Mouse (Mus musculus): ENCODE measurements around the gene Rplp2. TPM values are rescaled to one million over a fixed set of nuclear protein-coding genes. Genes with fewer than 3 reads are reported as not detected.

Gene Rplp2
- polyA plus RNA-seq, 1 experiment from 2014 or later, result 809 TPM

GRCm38 (mm10) chr7:141497600-141497999 is 50.4 kb downstream of the Rplp2 start:
- no peaks in the 10 kb centered on the region for H3K27me3 ChIP-seq
- no peak overlapping the region for H3K9ac ChIP-seq
- no peak overlapping the region for H3K4me2 ChIP-seq
- H3K4me1 ChIP-seq (replicated peaks), result no peaks in the 10 kb centered on the region
- WGBS, result 100% methylated on average over 3 of the region's 3 CpGs
- no peak overlapping the region for H3K27ac ChIP-seq
- H3K9me3 ChIP-seq, result no peaks in the 10 kb centered on the region
- no peak overlapping the region for H3K4me3 ChIP-seq
- no peak for ATAC-seq (ENCODE audit: low FRiP score)
- H3K36me3 ChIP-seq, result peaks cover 81% of the 10 kb centered on the region

Other genes with a start within 250 kb of the Rplp2 start
- gene Lmntd2, start 233.3 kb upstream of the Rplp2 start, polyA plus RNA-seq (2015; fragmentation: Nextera tagmentation; extraction: Ambion mirVana), result 1.2 and 1.8 TPM in 2 replicates
- 27.4 and 32.9 TPM in 2 replicates for gene Rassf7, start 231.5 kb upstream of the Rplp2 start, polyA plus RNA-seq (2015; fragmentation: Nextera tagmentation; extraction: Ambion mirVana)
- 77.1 and 78.9 TPM in 2 replicates for gene Phrf1, start 218.6 kb upstream of the Rplp2 start, polyA plus RNA-seq (2015; fragmentation: Nextera tagmentation; extraction: Ambion mirVana)
- gene Irf7, start 180.9 kb upstream of the Rplp2 start, polyA plus RNA-seq (2015; fragmentation: Nextera tagmentation; extraction: Ambion mirVana), result 1.2 and 1.3 TPM in 2 replicates
- not detected in 2 replicates for gene Cdhr5, start 170.6 kb upstream of the Rplp2 start, polyA plus RNA-seq (2015; fragmentation: Nextera tagmentation; extraction: Ambion mirVana)
- 1.5 and 3.2 TPM in 2 replicates for gene Sct, start 168.2 kb upstream of the Rplp2 start, polyA plus RNA-seq (2015; fragmentation: Nextera tagmentation; extraction: Ambion mirVana)
- 0.68 and 0.70 TPM in 2 replicates for gene Drd4, start 155.4 kb upstream of the Rplp2 start, polyA plus RNA-seq (2015; fragmentation: Nextera tagmentation; extraction: Ambion mirVana)
- gene Deaf1, start 119.7 kb upstream of the Rplp2 start, polyA plus RNA-seq (2015; fragmentation: Nextera tagmentation; extraction: Ambion mirVana), result 138 and 157 TPM in 2 replicates
- gene Tmem80, start 119.6 kb upstream of the Rplp2 start, polyA plus RNA-seq (2015; fragmentation: Nextera tagmentation; extraction: Ambion mirVana), result 67.7 and 74.7 TPM in 2 replicates
- gene Eps8l2, start 108.5 kb upstream of the Rplp2 start, polyA plus RNA-seq (2015; fragmentation: Nextera tagmentation; extraction: Ambion mirVana), result 0.65 and 1.4 TPM in 2 replicates
- gene Taldo1, start 55.2 kb upstream of the Rplp2 start, polyA plus RNA-seq (2015; fragmentation: Nextera tagmentation; extraction: Ambion mirVana), result 333 and 346 TPM in 2 replicates
- 57.4 and 58.5 TPM in 2 replicates for gene Gatd1, start 33.2 kb upstream of the Rplp2 start, polyA plus RNA-seq (2015; fragmentation: Nextera tagmentation; extraction: Ambion mirVana)
- 68.3 and 73.4 TPM in 2 replicates for gene Cend1, start 17.9 kb upstream of the Rplp2 start, polyA plus RNA-seq (2015; fragmentation: Nextera tagmentation; extraction: Ambion mirVana)
- 71.3 and 76.3 TPM in 2 replicates for gene Slc25a22, start 9.5 kb upstream of the Rplp2 start, polyA plus RNA-seq (2015; fragmentation: Nextera tagmentation; extraction: Ambion mirVana)
- gene Pidd1, start 3.3 kb upstream of the Rplp2 start, polyA plus RNA-seq (2015; fragmentation: Nextera tagmentation; extraction: Ambion mirVana), result 4.9 and 5.7 TPM in 2 replicates
- gene Pnpla2, start 7.8 kb downstream of the Rplp2 start, polyA plus RNA-seq (2015; fragmentation: Nextera tagmentation; extraction: Ambion mirVana), result 18.7 TPM in 2 replicates
- gene Cracr2b, start 13.7 kb downstream of the Rplp2 start, polyA plus RNA-seq (2015; fragmentation: Nextera tagmentation; extraction: Ambion mirVana), result 6.9 and 7.2 TPM in 2 replicates
- gene Cd151, start 20.0 kb downstream of the Rplp2 start, polyA plus RNA-seq (2015; fragmentation: Nextera tagmentation; extraction: Ambion mirVana), result 18.4 and 19.3 TPM in 2 replicates
- gene Polr2l, start 27.8 kb downstream of the Rplp2 start, polyA plus RNA-seq (2015; fragmentation: Nextera tagmentation; extraction: Ambion mirVana), result 86.5 and 88.1 TPM in 2 replicates
- gene Tspan4, start 27.9 kb downstream of the Rplp2 start, polyA plus RNA-seq (2015; fragmentation: Nextera tagmentation; extraction: Ambion mirVana), result 34.1 and 35.5 TPM in 2 replicates
- gene Chid1, start 92.5 kb downstream of the Rplp2 start, polyA plus RNA-seq (2015; fragmentation: Nextera tagmentation; extraction: Ambion mirVana), result 36.6 and 45.5 TPM in 2 replicates
- 105 and 111 TPM in 2 replicates for gene Ap2a2, start 114.8 kb downstream of the Rplp2 start, polyA plus RNA-seq (2015; fragmentation: Nextera tagmentation; extraction: Ambion mirVana)
- 0.21 and 0.23 TPM in 2 replicates for gene Muc6, start 207.9 kb downstream of the Rplp2 start, polyA plus RNA-seq (2015; fragmentation: Nextera tagmentation; extraction: Ambion mirVana)
- gene Muc2, start 243.0 kb downstream of the Rplp2 start, polyA plus RNA-seq (2015; fragmentation: Nextera tagmentation; extraction: Ambion mirVana), result 0.14 and 0.38 TPM in 2 replicates

Data from hindbrain, embryonic 13.5 days (tissue).